Mouse (Mus musculus): ENCODE measurements around the gene Dnah10.

- TF ChIP-seq CTCF (IDR thresholded peaks at IDR 0.05; ENCODE audit: control insufficient read depth, insufficient read depth, low read length): no peak
- no peak for TF ChIP-seq POLR2A (IDR thresholded peaks at IDR 0.05; ENCODE audit: borderline replicate concordance, control insufficient read depth, low read depth, low read length)
Measured at GRCm38 (mm10) chr5:124836621-124837020, 111.7 kb downstream of the Dnah10 start.
